Mouse (Mus musculus) brain, embryonic 14.5 days (tissue): ENCODE measurements around the gene Kmt5b. TPM values are rescaled to one million over a fixed set of nuclear protein-coding genes. Genes with fewer than 3 reads are reported as not detected.

Experiments used
- DNase-seq: peaks from one replicate; pipeline ENCODE4 v3.0.0-alpha.2; 2011; ENCODE audit warnings: low read depth
- CTCF ChIP-seq: fragments of 200-500 bp; IDR thresholded peaks from 2 replicates; pipeline ENCODE4 v1.5.1; 2012; ENCODE audit warnings: inconsistent platforms, mild to moderate bottlenecking, moderate library complexity, borderline replicate concordance; ENCODE audit not compliant: insufficient read depth, insufficient read length; ENCODE audit errors: extremely low read depth
- POLR2A ChIP-seq: fragments of 200-500 bp; IDR thresholded peaks from 2 replicates; pipeline ENCODE4 v1.6.1; 2012; ENCODE audit warnings: mild to moderate bottlenecking, inconsistent platforms, borderline replicate concordance; ENCODE audit not compliant: poor library complexity, insufficient read depth, insufficient read length, severe bottlenecking; ENCODE audit errors: extremely low read depth
- polyA plus RNA-seq: library from polyadenylated mRNA; depleted of rRNA; stranded (reverse); fragments of >200 nt; gene quantifications from 2 replicates; pipeline ENCODE4 v1.2.3, GENCODE M21; 2012; rRNA removed

The Kmt5b gene
- polyA plus RNA-seq, 1 experiment, result 62.8 TPM

DNA sequence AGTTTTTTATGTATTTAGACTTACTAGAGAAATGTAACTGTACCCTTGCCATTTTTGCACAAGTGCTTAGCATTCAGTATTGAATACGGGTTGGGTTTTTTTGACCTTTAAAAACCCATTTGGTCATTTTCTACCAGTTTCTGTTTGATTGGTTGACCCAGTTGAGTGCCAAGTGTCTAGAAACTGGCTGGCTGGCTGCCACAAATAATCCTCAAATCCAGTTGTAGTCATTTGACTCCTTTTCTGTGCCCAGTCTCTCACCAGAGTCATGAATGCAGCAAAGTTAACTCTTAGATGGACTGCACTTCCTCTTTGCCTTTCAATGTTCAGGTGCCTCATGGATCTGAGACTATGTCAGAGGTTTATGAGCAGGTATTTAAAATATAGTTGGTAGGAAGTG is 86.7 kb downstream of the Kmt5b start:
- DNase-seq, result peak; percentile 13
- TF ChIP-seq POLR2A (no peak), CTCF (no peak)

DNA sequence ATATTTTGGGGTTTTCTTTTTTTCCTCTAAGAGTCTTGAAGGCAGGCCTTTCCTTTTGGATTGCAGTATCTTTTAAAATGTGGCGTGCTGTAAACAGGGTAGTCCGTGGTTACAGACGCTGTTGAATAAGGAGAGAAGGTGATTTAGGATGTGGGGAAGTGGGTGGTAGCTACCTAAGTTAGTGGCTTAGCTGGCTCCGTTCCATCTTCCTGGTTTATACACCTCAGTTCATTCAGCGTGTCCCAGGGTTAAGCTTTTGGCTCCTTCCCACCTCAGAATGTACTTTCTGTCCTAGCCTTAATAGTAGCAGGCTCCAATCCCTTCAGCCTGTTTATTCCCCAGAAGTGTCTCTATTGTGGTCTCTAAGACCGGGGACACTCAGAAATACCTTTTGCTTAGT is 87.9 kb downstream of the Kmt5b start:
- no peak for DNase-seq
- TF ChIP-seq CTCF (no peak), POLR2A (no peak)

DNA sequence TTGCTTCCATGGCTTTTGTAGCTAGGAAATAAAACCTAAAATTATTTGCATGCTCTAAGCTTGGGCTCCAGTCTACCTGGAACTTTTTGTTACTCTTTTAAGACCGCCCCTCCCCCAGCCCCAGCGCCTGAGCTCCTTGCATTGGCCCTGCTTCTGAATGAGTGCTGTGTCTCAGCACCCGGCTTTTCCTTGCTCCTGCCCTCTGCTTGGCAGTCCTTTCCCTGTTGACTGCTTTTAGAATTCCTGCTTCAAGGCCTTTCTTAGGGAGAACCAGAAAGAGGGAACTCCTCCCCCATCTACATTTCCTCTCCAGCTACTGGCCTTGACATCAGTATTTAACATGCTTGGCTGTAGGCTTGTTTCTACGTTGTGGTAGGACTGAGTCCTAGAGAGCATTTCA is 88.4 kb downstream of the Kmt5b start:
- TF ChIP-seq CTCF, result no peak
- TF ChIP-seq POLR2A, result no peak
- peak; percentile 42 for DNase-seq

- DNase-seq, result no peak
- TF ChIP-seq CTCF, result no peak
Observed at GRCm38 (mm10) chr19:3857220-3857619, 90.0 kb downstream of the Kmt5b start.

DNA sequence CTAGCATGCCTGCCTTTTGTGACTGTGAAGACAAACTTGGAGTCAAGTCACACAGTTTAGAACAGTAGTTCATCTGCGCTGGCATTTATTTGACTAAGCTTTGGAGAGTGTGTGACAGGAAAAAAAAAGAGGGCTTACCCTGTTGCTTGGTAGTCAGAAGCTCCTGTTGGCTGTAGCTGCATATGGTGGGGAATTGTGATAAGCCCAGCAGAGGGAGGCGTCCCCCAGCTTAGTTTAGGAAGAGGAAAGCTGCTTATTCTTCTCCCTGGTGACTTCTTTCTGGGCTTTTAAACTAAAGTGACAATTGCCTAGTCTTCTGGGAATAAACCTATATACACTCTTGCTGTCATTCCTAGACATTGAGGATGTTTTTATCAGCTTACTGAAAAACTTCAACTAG is 95.5 kb downstream of the Kmt5b start:
- peak; percentile 6 for DNase-seq
- TF ChIP-seq POLR2A (no peak), CTCF (no peak)

GRCm38 (mm10) chr19:3864960-3865359 is 97.7 kb downstream of the Kmt5b start:
- TF ChIP-seq POLR2A (no peak), CTCF (peak; percentile 24; the same call in 1 of the 2 replicates)
- no peak for DNase-seq

Other genes starting within 250 kb of the Kmt5b start
- 104 and 118 TPM in 2 replicates for gene Ppp6r3, start 191.7 kb upstream of the Kmt5b start, polyA plus RNA-seq
- gene Lrp5, start 80.9 kb upstream of the Kmt5b start, polyA plus RNA-seq, result 4.8 and 10.7 TPM in 2 replicates
- 48.5 and 50.3 TPM in 2 replicates for gene 1810055G02Rik, start 59.1 kb upstream of the Kmt5b start, polyA plus RNA-seq
- gene Chka, start 84.4 kb downstream of the Kmt5b start, polyA plus RNA-seq, result 79.9 and 89.6 TPM in 2 replicates
- gene Tcirg1, start 139.7 kb downstream of the Kmt5b start, polyA plus RNA-seq, result 31.4 and 45.2 TPM in 2 replicates
- 184 and 218 TPM in 2 replicates for gene Ndufs8, start 145.4 kb downstream of the Kmt5b start, polyA plus RNA-seq
- 1.2 and 1.8 TPM in 2 replicates for gene Aldh3b1, start 162.4 kb downstream of the Kmt5b start, polyA plus RNA-seq
- gene Unc93b1, start 167.8 kb downstream of the Kmt5b start, polyA plus RNA-seq, result 12.3 and 13.4 TPM in 2 replicates
- 0.01 and 0.05 TPM in 2 replicates for gene Aldh3b3, start 191.2 kb downstream of the Kmt5b start, polyA plus RNA-seq
- gene Aldh3b2, start 204.9 kb downstream of the Kmt5b start, polyA plus RNA-seq, result 1.1 and 1.3 TPM in 2 replicates
- gene Acy3, start 219.1 kb downstream of the Kmt5b start, polyA plus RNA-seq, result 2.5 and 2.7 TPM in 2 replicates
- 0.16 and 0.46 TPM in 2 replicates for gene Tbx10, start 225.3 kb downstream of the Kmt5b start, polyA plus RNA-seq
- gene Nudt8, start 233.2 kb downstream of the Kmt5b start, polyA plus RNA-seq, result 16.4 and 17.5 TPM in 2 replicates
- 8.3 and 9.0 TPM in 2 replicates for gene Gm49405, start 233.2 kb downstream of the Kmt5b start, polyA plus RNA-seq
- gene Doc2g, start 235.9 kb downstream of the Kmt5b start, polyA plus RNA-seq, result 18.4 and 22.7 TPM in 2 replicates
- 174 and 194 TPM in 2 replicates for gene Ndufv1, start 245.4 kb downstream of the Kmt5b start, polyA plus RNA-seq